8 mouse cellular contexts compared by ENCODE assay signal in the genomic region with DNA sequence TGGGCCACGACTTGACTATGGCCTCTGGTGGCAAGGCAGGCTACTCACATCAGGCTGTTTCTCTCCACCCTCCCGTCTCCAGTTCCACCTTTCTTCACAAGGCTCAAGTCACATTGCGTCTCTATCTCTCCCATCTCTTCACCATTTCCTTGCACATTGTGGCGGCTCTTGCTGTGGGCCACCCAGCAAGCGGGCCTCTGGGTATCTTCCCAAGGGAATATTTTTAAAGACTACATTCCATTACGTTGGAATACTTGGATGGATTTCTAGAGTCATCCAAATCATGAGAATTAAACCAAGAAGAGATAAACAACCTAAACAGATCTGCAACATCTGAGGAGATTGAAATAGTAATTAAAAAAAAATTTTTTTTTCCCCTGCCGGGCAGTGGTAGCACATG. TPM values are rescaled to one million over a fixed set of nuclear protein-coding genes. Genes with fewer than 3 reads are reported as not detected.
DNase-seq lines count a peak whose midpoint lies in the region; ATAC-seq lines count a peak whose summit lies in the region.

A gene (minus strand): TSS at position 101 of the 400 bp plus-strand sequence.

- DNase-seq in kidney, postnatal 36 days: no peak
- DNase-seq in adrenal gland, adult 8-10 months: no peak
- DNase-seq in left cerebral cortex, postnatal 4 days: no peak
- DNase-seq in urinary bladder, postnatal 36 days (ENCODE audit: low spot score in 2 of 2): no peak
- DNase-seq in embryo, embryonic 10.5 days (ENCODE audit: low spot score): no peak

- no peak for ATAC-seq in kidney, embryonic 14.5 days (ENCODE audit: low FRiP score, low TSS enrichment)
- ATAC-seq in forebrain, embryonic 16.5 days: no peak
- ATAC-seq in stomach, embryonic 14.5 days (ENCODE audit: insufficient number of reproducible peaks, insufficient read depth, low FRiP score, low read depth): no peak

- H3K4me2 ChIP-seq in kidney, embryonic 14.5 days (replicated peaks; ENCODE audit: low read depth, low read length): no peak within 1 kb of the TSS
- H3K4me2 ChIP-seq in forebrain, embryonic 16.5 days (ENCODE audit: low read length): no peak within 1 kb of the TSS
- no peak within 1 kb of the TSS for H3K4me2 ChIP-seq in stomach, embryonic 14.5 days (replicated peaks; ENCODE audit: low read depth, low read length)

- WGBS in kidney, embryonic 14.5 days: 82% methylated on average over 7 of the region's 7 CpGs
- WGBS in forebrain, embryonic 16.5 days: 93% methylated on average over 7 of the region's 7 CpGs
- WGBS in stomach, embryonic 14.5 days: 81% methylated on average over 7 of the region's 7 CpGs

- no peak within 1 kb of the TSS for H3K4me3 ChIP-seq in kidney, embryonic 14.5 days (ENCODE audit: low read length)
- H3K4me3 ChIP-seq in forebrain, embryonic 16.5 days (replicated peaks; ENCODE audit: low read length): no peak within 1 kb of the TSS
- H3K4me3 ChIP-seq in stomach, embryonic 14.5 days (ENCODE audit: low read depth, low read length): no peak within 1 kb of the TSS

- peak within 1 kb of the TSS; percentile 51; the same call in 1 of the 2 replicates for H3K27ac ChIP-seq in kidney, embryonic 14.5 days (ENCODE audit: low read depth, low read length)
- H3K27ac ChIP-seq in forebrain, embryonic 16.5 days (ENCODE audit: low read length): no peak within 1 kb of the TSS
- no peak within 1 kb of the TSS for H3K27ac ChIP-seq in stomach, embryonic 14.5 days (ENCODE audit: low read length)

- no peaks in the 10 kb centered on the region for H3K27me3 ChIP-seq in kidney, embryonic 14.5 days (ENCODE audit: control insufficient read depth, insufficient read depth, low read length)
- H3K27me3 ChIP-seq in forebrain, embryonic 16.5 days (replicated peaks; ENCODE audit: control insufficient read depth, insufficient read depth, low read length): no peaks in the 10 kb centered on the region
- no peaks in the 10 kb centered on the region for H3K27me3 ChIP-seq in stomach, embryonic 14.5 days (ENCODE audit: control insufficient read depth, insufficient read depth, low read length)

- no peaks in the 10 kb centered on the region for H3K36me3 ChIP-seq in kidney, embryonic 14.5 days (ENCODE audit: control insufficient read depth, insufficient read depth, low read length)
- H3K36me3 ChIP-seq in forebrain, embryonic 16.5 days (ENCODE audit: control insufficient read depth, insufficient read depth): no peaks in the 10 kb centered on the region
- no peaks in the 10 kb centered on the region for H3K36me3 ChIP-seq in stomach, embryonic 14.5 days (ENCODE audit: control insufficient read depth, insufficient read depth, low read length)

- no peak within 1 kb of the TSS for H3K9ac ChIP-seq in kidney, embryonic 14.5 days (ENCODE audit: low read depth, low read length)
- no peak within 1 kb of the TSS for H3K9ac ChIP-seq in forebrain, embryonic 16.5 days (replicated peaks; ENCODE audit: low read depth, low read length)
- H3K9ac ChIP-seq in stomach, embryonic 14.5 days (replicated peaks; ENCODE audit: low read depth, low read length): no peak within 1 kb of the TSS

- intact Hi-C loops in left cerebral cortex, postnatal 4 days (cut with DNase I): no loop called here

- H3K4me1 ChIP-seq in kidney, embryonic 14.5 days (ENCODE audit: control insufficient read depth, insufficient read depth, low read length): no peaks in the 10 kb centered on the region
- H3K4me1 ChIP-seq in forebrain, embryonic 16.5 days (replicated peaks; ENCODE audit: control insufficient read depth, insufficient read depth, low read length): no peaks in the 10 kb centered on the region
- H3K4me1 ChIP-seq in stomach, embryonic 14.5 days (ENCODE audit: control insufficient read depth, insufficient read depth, low read length): no peaks in the 10 kb centered on the region

- no peaks in the 10 kb centered on the region for H3K9me3 ChIP-seq in kidney, embryonic 14.5 days (ENCODE audit: control insufficient read depth, low read length)
- no peaks in the 10 kb centered on the region for H3K9me3 ChIP-seq in forebrain, embryonic 16.5 days (ENCODE audit: control insufficient read depth, low read length)
- H3K9me3 ChIP-seq in stomach, embryonic 14.5 days (ENCODE audit: control insufficient read depth, low read depth, low read length): no peaks in the 10 kb centered on the region

RNA-seq across cellular contexts. Expression of the gene that starts here (rescaled TPM):
- polyA plus RNA-seq in kidney, embryonic 14.5 days (2014; fragmentation: Nextera tagmentation; extraction: Ambion mirVana): 88.6 and 116 TPM in 2 replicates
- total RNA-seq in adrenal gland, adult 8-10 months (2022): 100 to 1,000 TPM in 1 of 4 experiments, 10 to 100 TPM in 3; 38.3 to 144 (median 66.5) TPM
- 102 and 103 TPM in 2 replicates for polyA plus RNA-seq in forebrain, embryonic 16.5 days (2015; fragmentation: Nextera tagmentation; extraction: Ambion mirVana)
- total RNA-seq in left cerebral cortex, postnatal 4 days (2021): 10 to 100 TPM; 59.7 to 65.9 TPM
- polyA plus RNA-seq in stomach, embryonic 14.5 days (2014; fragmentation: Nextera tagmentation; extraction: Ambion mirVana): 72.3 and 95.2 TPM in 2 replicates
